Mouse (Mus musculus) intestine, embryonic 15.5 days (tissue): Measurements from ENCODE around the gene Smap1. TPM values are rescaled to one million over a fixed set of nuclear protein-coding genes. Genes with fewer than 3 reads are reported as not detected.

Experiments
- ATAC-seq: fragments of 200-750 bp; cut with Nextera tagmentation; 2 replicates; pipeline ENCODE4 v1.8.0; 2017; ENCODE audit warnings: moderate TSS enrichment, moderate library complexity
- H3K27ac ChIP-seq: fragments of 300-500 bp; sonication (generic); 2 replicates; pipeline ENCODE4 v1.5.1; 2015; ENCODE audit warnings: mild to moderate bottlenecking, inconsistent platforms
- H3K27me3 ChIP-seq: fragments of 300-500 bp; sonication (generic); replicated peaks from 2 replicates; pipeline ENCODE4 v1.6.1; 2015; ENCODE audit warnings: inconsistent platforms
- H3K36me3 ChIP-seq: fragments of 300-500 bp; sonication (generic); 2 replicates; pipeline ENCODE4 v1.6.1; 2015; ENCODE audit warnings: inconsistent platforms
- H3K4me1 ChIP-seq: fragments of 300-500 bp; sonication (generic); replicated peaks from 2 replicates; pipeline ENCODE4 v1.6.1; 2015; ENCODE audit warnings: inconsistent platforms
- H3K4me2 ChIP-seq: fragments of 300-500 bp; sonication (generic); replicated peaks from 2 replicates; pipeline ENCODE4 v1.6.1; 2015; ENCODE audit warnings: mild to moderate bottlenecking, inconsistent platforms
- H3K4me3 ChIP-seq: fragments of 300-500 bp; sonication (generic); replicated peaks from 2 replicates; pipeline ENCODE4 v1.5.1; 2015; ENCODE audit warnings: inconsistent platforms
- H3K9ac ChIP-seq: fragments of 300-500 bp; sonication (generic); 2 replicates; pipeline ENCODE4 v1.6.1; 2015; ENCODE audit warnings: inconsistent platforms
- H3K9me3 ChIP-seq: fragments of 300-500 bp; sonication (generic); 2 replicates; pipeline ENCODE4 v1.6.1; 2016; ENCODE audit warnings: inconsistent platforms
- WGBS: fragments of 180-500 bp; shearing (Covaris S2); methylation state at CpG from one replicate; pipeline ENCODE4 v1.1.7; 2015; 5-methylcytosine and 5-hydroxymethylcytosine counted together
- polyA plus RNA-seq: library from polyadenylated mRNA; unstranded; fragments of >200 nt; fragmentation: Nextera tagmentation; extraction: Ambion mirVana; gene quantifications from 2 replicates; pipeline ENCODE4 v1.2.1, GENCODE M21; 2015

Smap1 gene
- polyA plus RNA-seq, 1 experiment from 2014 or later, result 43.1 TPM

DNA sequence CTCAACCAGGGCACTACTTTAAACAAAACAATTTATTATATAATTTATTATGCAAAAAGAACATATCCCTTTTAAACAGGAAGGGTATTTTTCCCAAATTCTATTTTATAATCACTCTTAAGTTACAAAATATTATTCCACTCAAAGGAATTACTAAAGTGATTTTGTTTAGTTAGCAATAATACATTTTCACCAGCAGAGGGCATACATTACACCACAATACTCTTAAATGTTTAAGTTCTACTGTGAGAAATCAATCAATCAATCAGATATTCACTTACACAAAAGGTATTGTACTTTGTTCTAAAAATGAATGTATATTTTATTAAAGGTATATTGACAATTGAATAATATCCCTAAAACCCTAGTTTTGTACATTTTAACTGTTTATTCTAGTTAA is 16.0 kb downstream of the Smap1 start:
- Histone ChIP-seq H3K9ac (no peak overlapping the region), H3K4me3 (no peak overlapping the region), H3K9me3 (no peaks in the 10 kb centered on the region), H3K27me3 (no peaks in the 10 kb centered on the region), H3K4me1 (no peaks in the 10 kb centered on the region), H3K27ac (no peak overlapping the region), H3K36me3 (no peaks in the 10 kb centered on the region), H3K4me2 (no peak overlapping the region)
- ATAC-seq, result no peak

- Histone ChIP-seq H3K36me3 (no peaks in the 10 kb centered on the region), H3K9ac (no peak overlapping the region), H3K4me1 (no peaks in the 10 kb centered on the region), H3K27me3 (no peaks in the 10 kb centered on the region), H3K4me3 (no peak overlapping the region), H3K27ac (no peak overlapping the region), H3K9me3 (no peaks in the 10 kb centered on the region), H3K4me2 (no peak overlapping the region)
- 81% methylated on average over 3 of the region's 3 CpGs for WGBS
- ATAC-seq, result no peak
These were observed 18.8 kb downstream of the Smap1 start for GRCm38 (mm10) chr1:23903340-23903739.

DNA sequence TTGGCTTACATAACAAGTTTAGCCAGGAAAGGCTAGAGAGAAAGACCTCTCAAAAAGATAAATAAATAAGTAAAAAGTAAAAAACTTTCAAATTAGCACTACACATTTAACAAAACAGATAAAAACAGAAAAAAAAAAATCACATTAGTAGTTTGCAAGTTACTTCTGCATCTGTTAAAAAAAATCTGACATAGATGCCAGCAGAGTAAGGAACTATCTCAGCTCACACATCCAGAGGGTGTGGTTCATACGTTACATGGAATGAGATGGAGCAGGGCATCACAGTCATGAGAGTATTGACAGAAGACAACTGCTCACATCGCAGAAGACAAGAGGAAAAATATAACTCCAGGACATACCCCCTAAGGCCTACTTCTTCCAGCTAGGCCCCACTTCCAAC is 19.4 kb downstream of the Smap1 start:
- Histone ChIP-seq H3K36me3 (no peaks in the 10 kb centered on the region), H3K9ac (no peak overlapping the region), H3K4me1 (no peaks in the 10 kb centered on the region), H3K4me3 (no peak overlapping the region), H3K27ac (no peak overlapping the region), H3K27me3 (no peaks in the 10 kb centered on the region), H3K4me2 (no peak overlapping the region), H3K9me3 (no peaks in the 10 kb centered on the region)
- ATAC-seq, result no peak
- WGBS, result 83% methylated on average over 2 of the region's 2 CpGs

DNA sequence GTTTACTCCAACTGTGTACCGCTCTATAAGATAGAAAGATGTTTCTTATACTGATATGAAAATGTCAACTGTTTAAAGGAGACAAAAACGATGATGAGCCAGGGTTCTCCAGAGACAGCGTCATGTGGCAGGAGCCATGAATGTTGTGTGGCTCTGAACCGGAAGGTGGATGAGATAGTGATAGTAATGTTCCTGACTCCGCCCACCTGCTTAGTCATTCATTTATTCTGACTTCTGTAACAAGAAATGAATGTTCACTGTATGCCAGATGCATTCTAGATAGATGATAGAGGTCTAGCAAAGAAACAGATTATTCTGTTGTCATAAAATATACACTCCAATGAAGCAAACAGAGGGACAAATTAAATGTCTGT is 22.5 kb downstream of the Smap1 start:
- ATAC-seq, result 0 out of 2 replicates have a peak, but pooled peaks have one; percentile 39
- no peaks in the 10 kb centered on the region for H3K9me3 ChIP-seq
- 81% methylated on average over 5 of the region's 5 CpGs for WGBS
- no peak overlapping the region for H3K27ac ChIP-seq
- H3K27me3 ChIP-seq, result no peaks in the 10 kb centered on the region
- H3K36me3 ChIP-seq, result no peaks in the 10 kb centered on the region
- H3K4me1 ChIP-seq, result no peaks in the 10 kb centered on the region
- no peak overlapping the region for H3K9ac ChIP-seq
- no peak overlapping the region for H3K4me2 ChIP-seq
- H3K4me3 ChIP-seq, result no peak overlapping the region

DNA sequence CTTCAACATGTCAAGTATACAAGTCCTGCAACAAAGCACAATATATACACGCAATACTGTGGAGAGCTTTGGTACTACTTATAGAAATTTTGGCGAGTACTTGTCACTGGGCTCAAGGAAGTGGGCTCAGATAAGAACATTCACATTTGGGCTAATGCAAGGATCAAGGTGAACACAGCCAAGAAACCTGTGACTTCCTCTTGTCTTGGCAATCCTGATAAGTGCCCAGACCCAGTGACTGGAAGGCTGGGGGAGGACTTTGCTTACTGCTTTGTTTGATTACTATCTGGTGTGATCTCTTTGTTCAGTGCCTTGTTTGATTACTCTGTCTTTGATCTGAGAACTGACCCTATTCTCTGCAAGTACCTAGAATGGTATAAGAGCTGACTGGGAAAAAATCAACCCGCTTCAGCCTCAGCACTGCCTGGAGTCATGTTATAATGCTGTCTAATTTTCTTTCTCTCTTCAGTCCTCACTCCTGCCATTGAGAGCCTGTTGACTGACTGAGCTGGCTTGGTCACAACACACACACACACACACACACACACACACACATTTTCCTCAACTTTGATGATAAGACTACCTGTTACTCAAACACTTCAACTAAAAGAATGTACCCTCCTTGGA is 23.0 kb downstream of the Smap1 start:
- 75% methylated on average over 3 of the region's 3 CpGs for WGBS
- ATAC-seq, result 0 out of 2 replicates have a peak, but pooled peaks have one; percentile 12
- H3K27me3 ChIP-seq, result no peaks in the 10 kb centered on the region

GRCm38 (mm10) chr1:23892072-23892471 is 30.0 kb downstream of the Smap1 start:
- H3K4me3 ChIP-seq, result no peak overlapping the region
- H3K9me3 ChIP-seq, result no peaks in the 10 kb centered on the region
- no peaks in the 10 kb centered on the region for H3K4me1 ChIP-seq
- H3K4me2 ChIP-seq, result no peak overlapping the region
- H3K9ac ChIP-seq, result no peak overlapping the region
- ATAC-seq, result no peak
- no peaks in the 10 kb centered on the region for H3K27me3 ChIP-seq
- no peak overlapping the region for H3K27ac ChIP-seq
- WGBS, result 19% methylated on average over 1 of the region's 1 CpGs
- no peaks in the 10 kb centered on the region for H3K36me3 ChIP-seq

More for the DNA sequence above, 23.0 kb downstream of the Smap1 start:
- H3K4me3 ChIP-seq, result no peak overlapping the region
- no peaks in the 10 kb centered on the region for H3K4me1 ChIP-seq
- H3K36me3 ChIP-seq, result no peaks in the 10 kb centered on the region
- H3K9me3 ChIP-seq, result no peaks in the 10 kb centered on the region
- no peak overlapping the region for H3K27ac ChIP-seq
- H3K4me2 ChIP-seq, result no peak overlapping the region
- no peak overlapping the region for H3K9ac ChIP-seq

- Histone ChIP-seq H3K27ac (no peak overlapping the region), H3K9ac (no peak overlapping the region), H3K9me3 (no peaks in the 10 kb centered on the region), H3K4me1 (no peaks in the 10 kb centered on the region), H3K36me3 (no peaks in the 10 kb centered on the region), H3K4me3 (no peak overlapping the region), H3K4me2 (no peak overlapping the region), H3K27me3 (no peaks in the 10 kb centered on the region)
- ATAC-seq, result no peak
- WGBS, result 93% methylated on average over 7 of the region's 7 CpGs
These were observed 37.2 kb downstream of the Smap1 start for GRCm38 (mm10) chr1:23884914-23885313.

- Histone ChIP-seq H3K4me3 (no peak overlapping the region), H3K27me3 (no peaks in the 10 kb centered on the region), H3K4me1 (no peaks in the 10 kb centered on the region), H3K4me2 (no peak overlapping the region), H3K9me3 (no peaks in the 10 kb centered on the region), H3K27ac (no peak overlapping the region), H3K9ac (no peak overlapping the region), H3K36me3 (no peaks in the 10 kb centered on the region)
- no peak for ATAC-seq
- 85% methylated on average over 2 of the region's 2 CpGs for WGBS
These were observed 37.9 kb downstream of the Smap1 start for GRCm38 (mm10) chr1:23884087-23884668.

DNA sequence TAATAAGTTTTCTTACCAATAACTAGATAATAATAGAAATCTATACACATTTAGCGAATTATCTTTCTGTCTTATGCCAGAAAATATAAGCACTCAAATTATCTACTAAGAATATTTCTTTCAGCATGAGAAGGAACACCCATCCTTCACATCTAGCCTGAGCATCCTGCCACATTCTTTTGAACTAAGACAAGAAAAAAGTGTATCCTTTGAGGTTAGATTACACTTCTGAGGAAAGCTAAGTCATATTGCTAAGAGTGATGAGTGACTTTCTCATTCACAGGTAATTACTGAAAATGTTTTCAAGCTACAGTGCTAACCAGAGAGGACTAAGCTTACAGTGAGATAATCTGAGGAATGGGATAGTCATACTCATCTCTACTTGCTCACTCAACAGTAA is 39.4 kb downstream of the Smap1 start:
- Histone ChIP-seq H3K36me3 (no peaks in the 10 kb centered on the region), H3K4me2 (no peak overlapping the region), H3K4me3 (no peak overlapping the region), H3K9ac (no peak overlapping the region), H3K27me3 (no peaks in the 10 kb centered on the region), H3K4me1 (no peaks in the 10 kb centered on the region), H3K27ac (no peak overlapping the region), H3K9me3 (no peaks in the 10 kb centered on the region)
- ATAC-seq, result no peak
- WGBS, result 88% methylated on average over 1 of the region's 1 CpGs

- H3K4me3 ChIP-seq, result no peak overlapping the region
- no peak overlapping the region for H3K9ac ChIP-seq
- H3K4me2 ChIP-seq, result no peak overlapping the region
- H3K27ac ChIP-seq, result no peak overlapping the region
- peak; percentile 63 for ATAC-seq
- no peaks in the 10 kb centered on the region for H3K36me3 ChIP-seq
- H3K9me3 ChIP-seq, result no peaks in the 10 kb centered on the region
- H3K27me3 ChIP-seq, result no peaks in the 10 kb centered on the region
- 100% methylated on average over 1 of the region's 1 CpGs for WGBS
- H3K4me1 ChIP-seq, result no peaks in the 10 kb centered on the region
These were observed 49.9 kb downstream of the Smap1 start for GRCm38 (mm10) chr1:23872194-23872593.

DNA sequence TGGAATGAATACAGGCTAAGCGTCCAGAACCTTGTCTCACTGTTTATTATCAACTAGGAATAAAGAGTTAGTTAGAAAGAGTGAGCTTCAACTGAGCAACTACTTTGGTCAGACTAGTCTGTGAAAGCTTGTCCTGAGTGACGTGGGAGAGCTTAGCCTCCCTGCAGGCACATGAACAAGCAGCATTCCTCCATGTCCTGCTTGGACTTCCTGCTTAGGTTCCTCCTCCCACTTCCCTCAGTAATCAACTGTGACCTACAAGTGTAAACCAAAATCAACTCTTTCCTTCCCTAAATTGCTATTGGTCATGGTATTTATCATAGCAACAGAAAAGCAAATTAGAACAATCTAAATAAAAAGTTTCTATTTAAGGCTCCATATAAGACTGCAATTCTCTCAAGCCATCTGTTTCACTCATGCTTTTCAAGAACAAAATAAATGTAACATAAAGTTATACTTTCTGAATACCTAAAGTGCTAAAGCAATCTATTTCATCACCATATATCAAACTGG is 54.7 kb downstream of the Smap1 start:
- H3K27me3 ChIP-seq, result no peaks in the 10 kb centered on the region
- no peaks in the 10 kb centered on the region for H3K36me3 ChIP-seq
- no peak overlapping the region for H3K9ac ChIP-seq
- no peak overlapping the region for H3K4me2 ChIP-seq
- no peaks in the 10 kb centered on the region for H3K4me1 ChIP-seq
- no peak overlapping the region for H3K27ac ChIP-seq
- no peaks in the 10 kb centered on the region for H3K9me3 ChIP-seq
- WGBS, result 62% methylated on average over 2 of the region's 2 CpGs
- no peak overlapping the region for H3K4me3 ChIP-seq
- no peak for ATAC-seq

DNA sequence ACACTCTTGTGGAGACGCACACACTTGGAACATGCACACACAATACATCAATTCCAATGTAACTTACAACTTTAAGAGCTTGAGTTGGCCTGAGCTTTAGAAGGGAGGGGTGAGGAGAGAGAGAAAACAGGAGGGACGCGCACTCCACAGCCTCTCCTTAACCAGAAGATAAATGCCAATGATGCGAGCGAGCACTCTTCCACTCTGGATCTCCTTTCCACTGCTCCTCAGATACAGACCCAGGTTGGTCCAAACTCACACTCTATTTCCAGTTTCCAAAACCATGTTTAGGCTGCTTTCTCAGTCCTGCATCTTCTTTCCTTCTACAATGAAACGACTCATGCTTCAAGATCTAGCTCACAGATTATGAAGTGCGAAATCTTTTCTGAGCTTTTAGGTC is 56.6 kb downstream of the Smap1 start:
- WGBS, result 94% methylated on average over 7 of the region's 7 CpGs
- H3K27me3 ChIP-seq, result no peaks in the 10 kb centered on the region
- no peak overlapping the region for H3K9ac ChIP-seq
- no peak overlapping the region for H3K4me3 ChIP-seq
- no peaks in the 10 kb centered on the region for H3K9me3 ChIP-seq
- H3K4me1 ChIP-seq, result no peaks in the 10 kb centered on the region
- H3K36me3 ChIP-seq, result no peaks in the 10 kb centered on the region
- ATAC-seq, result no peak
- H3K27ac ChIP-seq, result no peak overlapping the region
- no peak overlapping the region for H3K4me2 ChIP-seq

- 57% methylated on average over 2 of the region's 2 CpGs for WGBS
- Histone ChIP-seq H3K4me1 (no peaks in the 10 kb centered on the region), H3K9me3 (no peaks in the 10 kb centered on the region), H3K4me2 (no peak overlapping the region), H3K27ac (no peak overlapping the region), H3K36me3 (no peaks in the 10 kb centered on the region), H3K9ac (no peak overlapping the region), H3K27me3 (no peaks in the 10 kb centered on the region), H3K4me3 (no peak overlapping the region)
- peak; percentile 75 for ATAC-seq
These were observed 61.2 kb downstream of the Smap1 start for GRCm38 (mm10) chr1:23860944-23861343.
